In genomic region chr13:54621155-54621932, GRCm38 (mm10) we compare ENCODE assay signal across 8 mouse cellular contexts. TPM values are rescaled to one million over a fixed set of nuclear protein-coding genes. Genes with fewer than 3 reads are reported as not detected.
A peak's percentile ranks its signal among the peaks of the same experiment; 100 is the strongest.
DNase-seq lines count a peak whose midpoint lies in the region; ATAC-seq lines count a peak whose summit lies in the region.

TSS of gene Faf2 (plus strand) at chr13:54621784.

- peak; percentile 99 to 100 for DNase-seq in CD8-positive naive resting alpha-beta T cell, adult 2 months (ENCODE audit: low read depth in 2 of 2, low spot score in 2 of 2)
- peak; percentile 95 for DNase-seq in c-Kit-positive CD71-negative TER-119-negative erythroid progenitor cells, embryonic 14.5 days (ENCODE audit: low read depth)
- DNase-seq in forebrain, embryonic 11.5 days (ENCODE audit: low spot score): peak; percentile 100
- DNase-seq in kidney, postnatal 36 days: peak; percentile 97 to 100
- peak; percentile 83 for DNase-seq in telencephalon, adult 2 months (ENCODE audit: low read depth, low spot score)

- peak within 1 kb of the TSS; percentile 94 for H3K4me3 ChIP-seq in forebrain, embryonic 11.5 days (ENCODE audit: low read depth, low read length)
- H3K4me3 ChIP-seq in heart, embryonic 16.5 days (ENCODE audit: low read length): peak within 1 kb of the TSS; percentile 76
- H3K4me3 ChIP-seq in liver, embryonic 15.5 days (replicated peaks): peak within 1 kb of the TSS; percentile 89
- H3K4me3 ChIP-seq in neural tube, embryonic 12.5 days: peak within 1 kb of the TSS; percentile 94

- 10% methylated on average over 44 of the region's 44 CpGs for WGBS in forebrain, embryonic 11.5 days
- 8% methylated on average over 44 of the region's 44 CpGs for WGBS in heart, embryonic 16.5 days
- WGBS in liver, embryonic 15.5 days (ENCODE audit: insufficient replicate concordance): 8% methylated on average over 44 of the region's 44 CpGs
- 12% methylated on average over 44 of the region's 44 CpGs for WGBS in neural tube, embryonic 12.5 days

- peak within 1 kb of the TSS; percentile 98 for H3K9ac ChIP-seq in forebrain, embryonic 11.5 days (ENCODE audit: low read length)
- peak within 1 kb of the TSS; percentile 99 for H3K9ac ChIP-seq in heart, embryonic 16.5 days (ENCODE audit: low read length)
- peak within 1 kb of the TSS; percentile 88 for H3K9ac ChIP-seq in liver, embryonic 15.5 days
- H3K9ac ChIP-seq in neural tube, embryonic 12.5 days: peak within 1 kb of the TSS; percentile 93

- peak within 1 kb of the TSS; percentile 34; the same call in 1 of the 2 replicates for H3K27ac ChIP-seq in forebrain, embryonic 11.5 days (ENCODE audit: low read depth, low read length)
- peak within 1 kb of the TSS; percentile 89 for H3K27ac ChIP-seq in heart, embryonic 16.5 days (ENCODE audit: low read length)
- H3K27ac ChIP-seq in liver, embryonic 15.5 days (replicated peaks): peak within 1 kb of the TSS; percentile 83
- peak within 1 kb of the TSS; percentile 66; the same call in 1 of the 2 replicates for H3K27ac ChIP-seq in neural tube, embryonic 12.5 days

- ATAC-seq in forebrain, embryonic 11.5 days (replicated peaks; ENCODE audit: low FRiP score): peak; percentile 97
- ATAC-seq in heart, embryonic 16.5 days (replicated peaks; ENCODE audit: extremely low read depth, insufficient read depth, low FRiP score): peak; percentile 99
- peak; percentile 99 for ATAC-seq in liver, embryonic 15.5 days (ENCODE audit: insufficient read depth)
- ATAC-seq in neural tube, embryonic 12.5 days (ENCODE audit: low FRiP score, low read depth): peak; percentile 98

- no peaks in the 10 kb centered on the region for H3K36me3 ChIP-seq in forebrain, embryonic 11.5 days (ENCODE audit: control insufficient read depth, insufficient read depth, low read length)
- no peaks in the 10 kb centered on the region for H3K36me3 ChIP-seq in heart, embryonic 16.5 days (ENCODE audit: control insufficient read depth, insufficient read depth)
- 0 out of 2 replicates have a peak, but pooled peaks cover 3% of the 10 kb centered on the region for H3K36me3 ChIP-seq in liver, embryonic 15.5 days (replicated peaks)
- no peaks in the 10 kb centered on the region for H3K36me3 ChIP-seq in neural tube, embryonic 12.5 days

- peak within 1 kb of the TSS; percentile 76 for H3K4me2 ChIP-seq in forebrain, embryonic 11.5 days (ENCODE audit: low read depth, low read length, severe bottlenecking)
- H3K4me2 ChIP-seq in heart, embryonic 16.5 days (ENCODE audit: low read depth, low read length): peak within 1 kb of the TSS; percentile 90
- H3K4me2 ChIP-seq in liver, embryonic 15.5 days: peak within 1 kb of the TSS; percentile 88
- H3K4me2 ChIP-seq in neural tube, embryonic 12.5 days (replicated peaks): peak within 1 kb of the TSS; percentile 90

- 0 out of 2 replicates have a peak, but pooled peaks cover 3% of the 10 kb centered on the region for H3K4me1 ChIP-seq in forebrain, embryonic 11.5 days (replicated peaks; ENCODE audit: control insufficient read depth, insufficient read depth, low read length)
- H3K4me1 ChIP-seq in heart, embryonic 16.5 days (ENCODE audit: control insufficient read depth, insufficient read depth, low read length): peaks cover 17% of the 10 kb centered on the region
- peaks cover 31% of the 10 kb centered on the region for H3K4me1 ChIP-seq in liver, embryonic 15.5 days (replicated peaks)
- H3K4me1 ChIP-seq in neural tube, embryonic 12.5 days: peaks cover 11% of the 10 kb centered on the region

- no peaks in the 10 kb centered on the region for H3K9me3 ChIP-seq in forebrain, embryonic 11.5 days (ENCODE audit: control insufficient read depth, low read length)
- no peaks in the 10 kb centered on the region for H3K9me3 ChIP-seq in heart, embryonic 16.5 days (replicated peaks; ENCODE audit: control insufficient read depth, low read length)
- no peaks in the 10 kb centered on the region for H3K9me3 ChIP-seq in liver, embryonic 15.5 days (replicated peaks)
- H3K9me3 ChIP-seq in neural tube, embryonic 12.5 days: no peaks in the 10 kb centered on the region

- no peaks in the 10 kb centered on the region for H3K27me3 ChIP-seq in forebrain, embryonic 11.5 days (ENCODE audit: control insufficient read depth, insufficient read depth, low read length)
- no peaks in the 10 kb centered on the region for H3K27me3 ChIP-seq in heart, embryonic 16.5 days (ENCODE audit: control insufficient read depth, insufficient read depth, low read length)
- H3K27me3 ChIP-seq in liver, embryonic 15.5 days: peaks cover 3% of the 10 kb centered on the region; the same call in 1 of the 2 replicates
- H3K27me3 ChIP-seq in neural tube, embryonic 12.5 days (replicated peaks): no peaks in the 10 kb centered on the region

RNA-seq across cellular contexts. Expression of gene Faf2, which starts in this region (rescaled TPM):
- 83.5 and 89.2 TPM in 2 replicates for polyA plus RNA-seq in forebrain, embryonic 11.5 days (2014; fragmentation: Nextera tagmentation; extraction: Ambion mirVana)
- 39.8 and 42.7 TPM in 2 replicates for polyA plus RNA-seq in heart, embryonic 16.5 days (2015; fragmentation: Nextera tagmentation; extraction: Ambion mirVana)
- 28.5 and 28.9 TPM in 2 replicates for polyA plus RNA-seq in liver, embryonic 15.5 days (2015; fragmentation: Nextera tagmentation; extraction: Ambion mirVana)
- 77.1 and 86.9 TPM in 2 replicates for polyA plus RNA-seq in neural tube, embryonic 12.5 days (2016; fragmentation: Nextera tagmentation; extraction: Ambion mirVana)

Comparison
In these comparisons a context has a peak if more than half of its experiments do, and no peak if none do; other contexts are left out.
1. Peak in every context shown above with its lines: DNase-seq, ATAC-seq, H3K4me3 ChIP-seq and H3K27ac ChIP-seq.
2. H3K27ac ChIP-seq: peak in every context shown above with its lines; median percentile 89 in heart, embryonic 16.5 days; 83 in liver, embryonic 15.5 days; 66 in neural tube, embryonic 12.5 days; 34 in forebrain, embryonic 11.5 days.